Mouse (Mus musculus) gastrocnemius, postnatal 36 days (tissue): ENCODE results near the gene Imp3. TPM values are rescaled to one million over a fixed set of nuclear protein-coding genes. Genes with fewer than 3 reads are reported as not detected.
"Not testable (repeated sequence)": the region's sequence is repeated elsewhere in the genome, so short reads cannot be mapped to it uniquely, and the experiment has no call there.

ENCODE experiments used
- DNase-seq, 2 experiments: peaks; one replicate each; pipeline ENCODE4 v3.0.0; 2022
- intact Hi-C: fragments of 180-260 bp; cut with DNase I; formaldehyde crosslinking; loops from one replicate; pipeline ENCODE4 v1.15.1; 2025
- total RNA-seq, 2 experiments: library from RNA; stranded (reverse); gene quantifications; 2 replicates each; pipeline ENCODE4 v1.2.3; 2021

Gene Imp3
- total RNA-seq, 2 experiments from 2014 or later: 40.0 to 46.9 TPM

DNA sequence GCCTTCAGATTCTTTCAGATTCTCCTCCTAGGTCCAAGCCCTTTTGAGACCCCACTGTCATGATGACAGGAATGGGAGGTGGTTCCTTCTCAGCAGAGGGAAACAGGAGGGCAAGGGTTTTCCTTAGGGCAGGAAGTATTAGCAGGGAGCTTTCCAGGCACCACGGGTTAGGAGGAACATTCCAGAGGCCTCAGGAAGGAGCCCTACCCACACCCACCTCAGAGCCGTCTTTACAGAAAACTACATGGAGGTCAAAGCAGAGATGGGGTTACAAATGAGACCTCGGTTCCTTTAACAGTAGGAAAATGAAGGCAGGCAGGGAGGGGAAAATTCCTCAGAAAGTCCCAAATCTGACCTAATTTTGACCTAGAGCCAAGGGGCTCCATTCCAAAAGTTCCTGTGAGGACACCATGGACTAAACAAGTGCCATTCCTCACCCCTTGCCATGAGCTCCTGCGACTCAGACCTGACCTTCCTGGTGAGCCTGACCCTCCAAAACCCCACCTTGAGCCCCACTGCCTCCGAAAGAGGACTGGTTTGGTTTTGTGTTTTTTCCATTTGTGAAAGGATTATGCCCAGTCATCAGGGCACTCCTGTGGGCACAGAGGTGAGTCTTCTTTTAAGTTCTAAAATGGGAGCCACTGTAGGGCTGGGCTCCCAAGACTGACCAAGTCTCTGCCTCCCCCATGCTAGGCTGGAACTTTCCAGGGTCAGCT is 21.4 kb upstream of the Imp3 start:
- DNase-seq: peak; percentile 13 to 59
- intact Hi-C loops: no loop called here

GRCm38 (mm10) chr9:56917131-56917530 is 20.1 kb upstream of the Imp3 start:
- no peak for DNase-seq
- intact Hi-C loops: no loop called here

DNA sequence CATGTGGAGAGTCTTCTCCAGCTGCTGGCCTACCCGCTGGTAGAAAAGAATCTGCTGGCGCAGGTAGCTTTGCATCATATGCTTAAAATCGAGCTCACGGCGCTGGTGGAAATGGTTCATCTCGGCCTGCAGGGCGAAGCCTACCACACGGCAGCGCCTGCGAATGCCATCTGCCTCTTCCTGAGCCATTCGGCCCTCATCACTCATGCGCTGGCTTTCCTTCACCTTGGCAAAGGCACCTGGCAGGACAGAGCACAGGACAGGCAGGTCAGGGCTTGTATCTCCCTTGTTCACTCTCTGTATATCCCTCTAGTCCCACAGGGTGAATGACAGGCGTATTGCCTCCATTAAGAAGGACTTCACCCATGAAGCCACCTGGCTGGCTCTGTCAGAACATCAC is 18.8 kb upstream of the Imp3 start:
- DNase-seq: no peak
- intact Hi-C loops: no loop called here

- intact Hi-C loops: no loop called here
Measured at GRCm38 (mm10) chr9:56922746-56923145, 14.5 kb upstream of the Imp3 start.

DNA sequence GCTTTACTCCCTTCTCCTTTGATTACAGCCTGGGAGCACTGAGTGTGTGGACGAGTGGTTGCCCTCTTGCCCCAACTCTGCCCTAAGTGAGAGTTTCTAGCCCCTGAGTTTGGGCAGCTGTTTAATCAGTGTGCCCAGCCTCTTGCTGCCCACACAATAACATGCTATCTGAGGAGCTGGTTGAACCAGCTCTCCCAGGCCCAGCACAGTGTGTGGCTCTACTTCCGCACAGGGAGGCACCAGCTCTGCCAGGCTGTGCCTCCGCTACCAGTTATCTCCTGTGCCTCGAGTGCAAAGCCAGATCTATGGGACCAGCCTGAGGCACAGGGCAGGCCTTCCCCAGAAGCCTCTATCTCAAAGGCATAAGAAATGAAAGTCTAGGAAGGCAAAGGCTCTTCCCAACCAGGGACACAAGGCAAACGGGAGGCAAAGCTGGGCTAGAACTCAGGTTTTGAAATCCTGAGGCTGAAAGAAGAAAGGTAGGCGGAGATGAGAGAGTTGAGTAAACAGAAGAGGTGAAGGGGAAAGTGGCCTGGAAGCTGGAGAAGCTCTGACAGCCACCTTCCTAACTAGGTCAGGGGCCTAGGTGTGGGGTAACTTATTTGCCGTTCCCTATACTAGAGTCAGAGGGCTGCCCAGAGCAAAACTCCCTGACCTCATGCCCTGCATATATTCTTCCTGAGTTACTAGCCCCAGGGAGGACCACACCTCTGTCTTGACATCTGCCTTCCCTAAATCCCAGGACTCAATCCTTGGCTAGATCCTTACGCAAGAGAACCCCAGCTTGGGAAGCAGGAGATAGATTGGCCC is 13.2 kb upstream of the Imp3 start:
- intact Hi-C loops: no loop called here

More at GRCm38 (mm10) chr9:56922746-56923145, 14.5 kb upstream of the Imp3 start:
- no peak for DNase-seq

DNA sequence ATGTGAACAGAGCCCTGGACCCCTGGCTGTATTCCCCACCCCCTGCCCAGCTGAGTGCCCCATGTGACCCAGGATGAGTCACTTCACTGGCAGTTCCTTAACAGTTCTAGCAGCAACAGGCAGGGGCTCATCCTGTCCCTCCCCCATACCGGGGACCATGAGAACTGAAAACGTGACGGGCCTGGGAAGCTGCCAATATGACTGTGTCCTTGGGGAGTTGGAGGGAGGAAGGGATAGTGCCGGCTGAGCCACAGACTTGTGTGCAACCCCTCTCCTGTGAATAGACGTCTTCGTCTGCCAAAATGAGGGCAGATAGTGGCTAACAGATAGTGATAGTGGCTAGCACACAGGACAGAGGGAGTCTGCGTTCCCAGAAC is 12.6 kb upstream of the Imp3 start:
- intact Hi-C loops: loop anchor here (5.0 kb wide), 2 partner anchors 32 to 208 kb away; partner anchors contain the start of gene Man2c1
- DNase-seq: peak; percentile 83 to 85

More for the DNA sequence above, 13.2 kb upstream of the Imp3 start:
- DNase-seq: no peak

- intact Hi-C loops: loop anchor here (5.0 kb wide), 2 partner anchors 33 to 207 kb away; partner anchors contain the start of gene Man2c1
- no peak for DNase-seq
Measured at GRCm38 (mm10) chr9:56925291-56926024, 11.8 kb upstream of the Imp3 start.

DNA sequence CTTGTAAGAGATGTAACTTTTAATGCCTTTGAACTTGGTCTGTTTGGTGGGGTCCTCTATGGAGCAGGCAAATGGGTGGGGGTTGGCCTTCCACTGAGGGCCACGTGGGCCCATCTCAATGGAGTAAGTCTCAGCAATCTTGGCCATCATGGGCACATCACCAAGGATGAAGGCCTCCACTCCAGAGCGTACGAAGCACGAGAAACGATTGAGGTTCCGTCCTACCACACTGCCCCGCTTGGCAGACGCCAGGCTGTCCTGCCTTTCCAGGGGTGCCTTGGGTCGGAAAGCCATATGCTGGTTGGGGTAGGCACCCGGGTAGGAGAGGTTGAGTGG is 11.3 kb upstream of the Imp3 start:
- DNase-seq: no peak

DNA sequence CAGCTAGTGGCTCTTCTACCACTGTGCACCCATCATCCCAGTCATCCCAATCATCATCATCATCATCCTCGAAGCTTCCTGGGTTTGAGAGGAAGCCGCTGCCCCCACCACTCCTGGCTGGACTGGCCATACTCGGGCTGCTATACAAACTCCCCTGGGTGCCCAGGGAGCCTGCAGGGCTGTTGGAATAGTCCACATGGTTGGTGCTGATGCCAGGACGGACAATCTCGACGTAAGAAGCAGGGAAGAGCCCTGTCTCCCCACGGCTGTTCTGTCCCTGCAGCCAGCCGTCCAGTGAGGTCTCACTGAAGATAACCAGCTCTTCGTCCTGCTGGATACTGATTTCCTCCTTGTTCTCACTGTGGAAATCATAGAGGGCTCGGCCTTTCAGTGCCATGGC is 10.9 kb upstream of the Imp3 start:
- intact Hi-C loops: loop anchor here (5.0 kb wide), 2 partner anchors 34 to 206 kb away; partner anchors contain the start of gene Man2c1

More for the DNA sequence above, 11.3 kb upstream of the Imp3 start:
- intact Hi-C loops: loop anchor here (5.0 kb wide), 2 partner anchors 34 to 206 kb away; partner anchors contain the start of gene Man2c1

GRCm38 (mm10) chr9:56927191-56928012 is 9.9 kb upstream of the Imp3 start:
- intact Hi-C loops: loop anchor here (5.0 kb wide), 2 partner anchors 35 to 205 kb away; partner anchors contain the start of gene Man2c1
- peak in 1 of 2 experiments; percentile 44 for DNase-seq

More for the DNA sequence above, 10.9 kb upstream of the Imp3 start:
- DNase-seq: no peak

DNA sequence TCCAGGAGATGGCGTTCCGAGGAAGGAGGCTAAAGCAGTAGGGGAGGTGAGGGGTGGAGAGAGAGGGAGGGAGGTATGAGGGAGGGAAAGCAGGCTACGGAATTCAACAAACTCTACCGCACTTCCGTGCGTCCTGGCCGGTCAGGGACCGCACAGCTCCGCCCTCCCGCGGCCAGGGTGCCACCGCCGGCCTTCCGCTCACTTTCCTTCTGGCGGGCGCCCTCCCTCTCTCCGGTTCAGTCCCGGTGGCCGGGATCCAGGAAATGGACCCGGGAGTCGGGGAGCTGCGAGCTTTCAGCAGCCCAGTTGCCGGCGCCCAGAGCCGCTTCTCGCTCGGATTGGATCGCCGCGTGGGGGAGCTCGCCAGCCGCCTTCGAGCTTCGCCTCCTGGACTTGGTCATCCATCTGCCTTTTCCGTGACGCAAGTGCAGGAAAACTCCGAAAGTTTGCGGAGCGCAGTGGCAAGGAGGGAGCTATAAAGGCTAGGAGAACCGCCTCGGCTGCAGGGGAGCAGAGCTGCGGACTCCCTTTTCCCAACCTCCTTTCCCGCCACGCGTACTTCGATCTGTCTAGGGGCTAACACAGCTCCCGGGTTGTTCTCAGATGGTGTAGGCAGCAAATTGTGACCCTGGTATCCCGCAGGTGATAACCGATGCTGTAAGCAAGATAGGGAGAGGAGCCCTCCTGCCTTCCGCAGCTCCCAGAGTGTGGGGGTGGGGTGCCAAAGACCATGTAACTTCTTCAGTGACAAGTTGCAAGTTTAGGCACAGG is 9.0 kb upstream of the Imp3 start, which contains the start of gene Snx33:
TSS of gene Snx33 (minus strand) at position 331 of the 771 bp plus-strand sequence.
- DNase-seq: peak; percentile 92 to 96
- intact Hi-C loops: loop anchor here (5.0 kb wide), 2 partner anchors 36 to 204 kb away; partner anchors contain the start of gene Man2c1

- no peak for DNase-seq
- intact Hi-C loops: loop anchor here (5.0 kb wide), 2 partner anchors 37 to 203 kb away; partner anchors contain the start of gene Man2c1
Measured at GRCm38 (mm10) chr9:56929496-56929895, 7.8 kb upstream of the Imp3 start.

DNA sequence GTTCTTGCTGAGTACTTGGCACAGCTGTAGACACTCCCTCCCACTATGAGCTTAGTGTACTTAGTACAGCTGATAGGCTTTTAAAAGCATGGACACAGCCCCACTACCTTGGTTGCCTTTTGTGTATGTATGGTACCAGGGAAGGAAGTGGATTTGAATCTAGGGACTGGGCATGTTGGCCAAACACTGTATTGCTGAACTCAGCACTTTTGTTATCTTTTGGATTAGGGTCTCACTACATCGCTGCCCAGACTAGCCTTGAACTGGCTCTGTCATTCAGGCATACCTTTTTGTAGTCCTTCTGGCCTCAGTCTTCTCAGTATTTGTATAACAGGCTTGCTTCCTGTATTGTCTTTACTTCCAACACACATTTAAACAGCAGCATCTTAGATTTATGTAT is 6.7 kb upstream of the Imp3 start:
- no peak for DNase-seq
- intact Hi-C loops: loop anchor here (2.0 kb wide), 1 partner anchor 722 kb away; the partner anchor contains the start of gene Csk

DNA sequence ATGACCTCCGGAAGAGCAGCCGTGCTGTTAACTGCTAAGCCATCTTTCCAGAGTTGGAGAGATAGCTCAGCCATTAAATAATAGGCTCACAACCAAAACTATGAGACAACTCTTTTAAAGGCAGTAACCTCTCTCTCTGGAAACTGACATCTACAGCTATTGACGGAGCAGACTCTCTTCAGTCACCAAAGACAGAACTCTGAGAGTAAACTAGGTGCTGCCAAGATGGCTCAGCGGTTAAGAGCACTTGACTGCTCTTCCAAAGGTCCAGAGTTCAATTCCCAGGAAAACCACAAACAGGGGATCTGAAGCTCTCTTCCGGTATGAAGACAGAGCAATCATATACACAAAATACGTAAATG is 433 bp upstream of the Imp3 start:
- intact Hi-C loops: no loop called here
- DNase-seq: no peak

- no peak for DNase-seq
- intact Hi-C loops: no loop called here
Measured at GRCm38 (mm10) chr9:56938374-56938773, 1.1 kb downstream of the Imp3 start.

DNA sequence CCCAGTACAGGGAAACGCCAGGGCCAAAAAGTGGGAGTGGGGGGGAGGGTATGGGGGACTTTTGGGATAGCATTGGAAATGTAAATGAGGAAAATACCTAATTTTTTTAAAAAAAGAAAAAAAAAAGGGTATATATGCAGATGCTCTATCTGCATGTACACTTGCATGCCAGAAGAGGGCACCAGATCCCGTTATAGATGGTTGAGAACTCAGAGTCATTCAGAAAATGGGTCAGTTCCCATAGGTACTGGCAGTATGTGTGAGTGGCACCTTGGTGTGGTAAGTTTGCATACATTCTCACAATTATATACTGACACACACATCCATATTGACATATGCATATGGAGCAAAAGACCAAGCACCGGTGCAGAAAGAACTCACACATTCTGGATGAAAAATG is 10.2 kb downstream of the Imp3 start:
- DNase-seq, intact Hi-C loops: not testable (repeated sequence)

- intact Hi-C loops, DNase-seq: not testable (repeated sequence)
Measured at GRCm38 (mm10) chr9:56948699-56949098, 11.4 kb downstream of the Imp3 start.

GRCm38 (mm10) chr9:56949767-56950166 is 12.5 kb downstream of the Imp3 start:
- intact Hi-C loops: loop anchor here (5.0 kb wide), 1 partner anchor 43 kb away; the partner anchor contains the start of gene Ptpn9

More at GRCm38 (mm10) chr9:56949767-56950166, 12.5 kb downstream of the Imp3 start:
- DNase-seq: no peak
